Mouse (Mus musculus) gastrocnemius, adult 2 months (tissue): ENCODE results near the gene Olfr247. TPM values are rescaled to one million over a fixed set of nuclear protein-coding genes. Genes with fewer than 3 reads are reported as not detected.
"Not testable (repeated sequence)": the region's sequence is repeated elsewhere in the genome, so short reads cannot be mapped to it uniquely, and the experiment has no call there.

Source experiments
- DNase-seq: peaks from one replicate; pipeline ENCODE4 v3.0.0; 2022
- H3K27ac ChIP-seq: fragments of 200-600 bp; 2 replicates; pipeline ENCODE4 v1.8.1; 2022; ENCODE audit warnings: mild to moderate bottlenecking
- H3K4me3 ChIP-seq: fragments of 200-600 bp; 2 replicates; pipeline ENCODE4 v1.8.1; 2022; ENCODE audit warnings: mild to moderate bottlenecking, moderate library complexity
- CTCF ChIP-seq: fragments of 200-600 bp; IDR thresholded peaks from 2 replicates; pipeline ENCODE4 v1.8.1; 2022; ENCODE audit warnings: antibody characterized with exemption, mild to moderate bottlenecking, moderate library complexity
- intact Hi-C: fragments of 180-260 bp; cut with DNase I; formaldehyde crosslinking; loops from one replicate; pipeline ENCODE4 v1.15.1; 2025
- long read RNA-seq, 2 experiments: library from polyadenylated mRNA; stranded (forward); transcript quantifications; one replicate each; pipeline ENCODE4 v2.0.0; 2021
- total RNA-seq, 2 experiments: library from RNA; stranded (reverse); gene quantifications; 2 replicates each; pipeline ENCODE4 v1.2.3; 2021

Olfr247 gene
- total RNA-seq = not detected
- long read RNA-seq, experiment 1 = 0 reads
- long read RNA-seq, experiment 2 = 0 reads

DNA sequence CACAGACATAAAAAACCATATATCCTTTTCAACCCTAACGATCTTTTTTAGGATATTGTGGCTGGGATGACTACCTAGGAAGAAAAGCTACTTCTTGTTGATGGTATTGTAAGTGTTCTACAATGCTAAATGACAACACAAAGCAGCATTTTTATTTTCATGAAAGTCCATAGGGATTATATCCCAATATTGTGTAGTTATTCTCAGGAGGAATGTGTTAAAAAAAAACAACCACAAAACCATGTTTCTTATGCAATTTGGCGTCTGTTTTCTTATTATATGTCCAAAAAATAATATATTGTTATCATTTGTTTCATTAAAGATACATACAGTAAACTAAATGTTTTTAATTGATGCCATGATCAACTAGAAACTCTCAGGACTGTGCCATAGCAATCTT is at the start of gene Olfr247:
Gene Olfr247 (minus strand): TSS at position 101 of the 400 bp plus-strand sequence.
- DNase-seq, H3K27ac ChIP-seq, H3K4me3 ChIP-seq, intact Hi-C loops: not testable (repeated sequence)

DNA sequence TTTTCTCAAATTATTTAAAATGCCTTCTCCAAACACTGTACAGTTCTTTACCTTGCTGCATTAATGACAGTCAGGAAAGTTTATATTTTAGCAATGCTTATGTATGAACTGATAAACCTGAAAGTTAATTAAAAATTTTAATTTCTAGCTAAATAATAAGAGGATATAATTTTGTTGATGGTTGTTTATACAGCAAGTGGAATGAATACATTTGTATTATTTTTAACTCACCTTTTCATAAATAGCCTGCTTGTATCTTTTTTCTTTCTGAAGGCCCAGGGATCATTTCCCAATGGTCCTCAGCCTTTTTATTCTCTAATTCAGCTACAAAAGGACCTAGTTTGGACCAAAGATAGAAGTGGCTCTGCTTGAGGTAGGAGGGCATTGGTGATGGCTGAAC is 36.4 kb upstream of the Olfr247 start, which contains the start of gene Olfr820:
Gene Olfr820 (plus strand): TSS at position 301 of the 400 bp plus-strand sequence.
- Histone ChIP-seq H3K4me3 (no peak within 1 kb of the TSS), H3K27ac (no peak within 1 kb of the TSS)
- intact Hi-C loops = no loop called here
- no peak for TF ChIP-seq CTCF
- DNase-seq = no peak

DNA sequence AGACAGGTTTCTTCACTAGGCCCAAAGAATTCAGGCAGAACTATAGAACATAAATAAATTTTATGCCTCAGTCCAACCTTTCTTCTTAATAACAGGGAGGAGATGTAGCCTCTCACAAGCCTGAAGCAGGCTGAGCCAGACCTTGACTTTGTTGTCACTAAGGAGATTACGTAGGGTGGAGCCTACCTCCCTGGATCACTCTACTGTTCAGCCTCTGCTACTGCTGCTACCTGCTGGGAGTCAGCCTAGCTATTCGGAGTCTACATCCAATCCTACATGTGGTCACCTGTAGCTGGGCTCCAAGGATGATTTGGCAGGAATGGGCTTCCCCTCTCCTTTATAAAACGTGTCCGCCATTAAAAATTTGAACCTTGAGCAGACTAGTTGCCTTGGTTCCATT is 29.4 kb upstream of the Olfr247 start:
- DNase-seq, intact Hi-C loops, H3K27ac ChIP-seq, H3K4me3 ChIP-seq: not testable (repeated sequence)

DNA sequence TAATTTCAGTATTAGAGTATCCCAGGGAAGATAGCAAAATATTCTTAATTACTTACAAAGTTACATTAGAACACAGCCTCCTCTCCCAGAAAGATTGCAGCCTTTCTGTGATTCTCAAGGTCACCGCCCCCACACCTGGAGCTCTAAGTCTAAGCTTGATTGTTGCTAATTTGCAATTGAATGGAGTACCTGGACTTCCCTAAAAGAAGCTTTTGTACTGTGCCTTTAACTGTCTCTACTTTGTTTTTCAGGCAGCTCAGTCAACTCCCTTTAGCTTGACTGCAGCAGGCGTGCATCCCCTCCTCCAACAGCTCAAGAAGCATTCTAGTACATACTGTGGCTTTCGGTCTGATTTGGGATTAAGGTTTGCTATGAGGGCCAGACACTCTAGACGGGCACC is 28.2 kb upstream of the Olfr247 start:
- intact Hi-C loops, H3K4me3 ChIP-seq, H3K27ac ChIP-seq, DNase-seq: not testable (repeated sequence)

DNA sequence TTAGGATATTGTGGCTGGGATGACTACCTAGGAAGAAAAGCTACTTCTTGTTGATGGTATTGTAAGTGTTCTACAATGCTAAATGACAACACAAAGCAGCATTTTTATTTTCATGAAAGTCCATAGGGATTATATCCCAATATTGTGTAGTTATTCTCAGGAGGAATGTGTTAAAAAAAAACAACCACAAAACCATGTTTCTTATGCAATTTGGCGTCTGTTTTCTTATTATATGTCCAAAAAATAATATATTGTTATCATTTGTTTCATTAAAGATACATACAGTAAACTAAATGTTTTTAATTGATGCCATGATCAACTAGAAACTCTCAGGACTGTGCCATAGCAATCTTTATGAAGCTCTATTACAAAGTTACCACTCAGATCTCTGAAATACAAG is 9.0 kb upstream of the Olfr247 start, which contains the start of gene Gm10310:
Gene Gm10310 (minus strand): TSS at position 101 of the 400 bp plus-strand sequence.
- intact Hi-C loops, DNase-seq, H3K27ac ChIP-seq, H3K4me3 ChIP-seq: not testable (repeated sequence)

DNA sequence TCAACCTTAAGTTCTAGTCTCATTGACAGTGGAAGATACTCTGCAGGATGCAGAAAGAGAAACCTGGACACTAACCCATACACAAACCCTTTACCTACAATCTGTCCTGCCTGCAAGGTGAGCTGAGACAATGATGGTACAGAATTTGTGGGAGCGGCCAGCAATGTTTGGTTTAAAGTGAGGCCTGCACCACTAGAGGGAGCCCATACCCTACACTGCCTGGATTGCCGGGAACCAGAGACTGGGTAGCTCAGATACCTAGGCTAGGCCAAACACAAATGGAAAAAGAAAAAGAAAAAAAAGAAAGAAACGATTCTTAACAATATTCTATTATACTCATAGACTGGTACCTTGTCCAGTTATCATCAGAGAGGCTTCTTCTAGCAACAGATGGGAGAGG is 5.9 kb upstream of the Olfr247 start:
- intact Hi-C loops, DNase-seq, H3K4me3 ChIP-seq, H3K27ac ChIP-seq: not testable (repeated sequence)

DNA sequence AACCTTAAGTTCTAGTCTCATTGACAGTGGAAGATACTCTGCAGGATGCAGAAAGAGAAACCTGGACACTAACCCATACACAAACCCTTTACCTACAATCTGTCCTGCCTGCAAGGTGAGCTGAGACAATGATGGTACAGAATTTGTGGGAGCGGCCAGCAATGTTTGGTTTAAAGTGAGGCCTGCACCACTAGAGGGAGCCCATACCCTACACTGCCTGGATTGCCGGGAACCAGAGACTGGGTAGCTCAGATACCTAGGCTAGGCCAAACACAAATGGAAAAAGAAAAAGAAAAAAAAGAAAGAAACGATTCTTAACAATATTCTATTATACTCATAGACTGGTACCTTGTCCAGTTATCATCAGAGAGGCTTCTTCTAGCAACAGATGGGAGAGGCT is 2.9 kb downstream of the Olfr247 start:
- H3K4me3 ChIP-seq, intact Hi-C loops, H3K27ac ChIP-seq, DNase-seq: not testable (repeated sequence)

DNA sequence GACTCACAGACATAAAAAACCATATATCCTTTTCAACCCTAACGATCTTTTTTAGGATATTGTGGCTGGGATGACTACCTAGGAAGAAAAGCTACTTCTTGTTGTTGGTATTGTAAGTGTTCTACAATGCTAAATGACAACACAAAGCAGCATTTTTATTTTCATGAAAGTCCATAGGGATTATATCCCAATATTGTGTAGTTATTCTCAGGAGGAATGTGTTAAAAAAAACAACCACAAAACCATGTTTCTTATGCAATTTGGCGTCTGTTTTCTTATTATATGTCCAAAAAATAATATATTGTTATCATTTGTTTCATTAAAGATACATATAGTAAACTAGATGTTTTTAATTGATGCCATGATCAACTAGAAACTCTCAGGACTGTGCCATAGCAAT is 8.8 kb downstream of the Olfr247 start, which contains the start of gene Olfr819:
Gene Olfr819 (minus strand): TSS at position 101 of the 400 bp plus-strand sequence.
- H3K27ac ChIP-seq, intact Hi-C loops, H3K4me3 ChIP-seq, DNase-seq: not testable (repeated sequence)

DNA sequence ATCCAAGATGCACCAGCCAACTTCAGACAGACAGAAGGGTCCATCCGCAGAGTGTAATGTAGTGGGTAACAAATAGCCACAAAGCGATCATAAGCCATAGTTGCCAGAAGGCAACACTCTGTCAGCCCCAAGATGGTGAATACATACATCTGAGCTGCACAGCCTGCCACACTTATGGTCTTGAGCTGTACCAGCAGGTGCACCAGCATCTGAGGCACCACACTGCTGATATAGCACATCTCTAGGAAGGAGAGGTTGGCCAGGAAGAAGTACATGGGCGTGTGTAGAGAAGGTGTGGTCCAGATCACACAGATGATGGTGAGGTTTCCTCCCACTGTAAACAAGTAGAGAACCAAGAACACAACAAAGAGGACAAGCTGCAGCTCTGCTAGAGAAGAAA is 9.7 kb downstream of the Olfr247 start:
- H3K4me3 ChIP-seq, intact Hi-C loops, DNase-seq, H3K27ac ChIP-seq: not testable (repeated sequence)

DNA sequence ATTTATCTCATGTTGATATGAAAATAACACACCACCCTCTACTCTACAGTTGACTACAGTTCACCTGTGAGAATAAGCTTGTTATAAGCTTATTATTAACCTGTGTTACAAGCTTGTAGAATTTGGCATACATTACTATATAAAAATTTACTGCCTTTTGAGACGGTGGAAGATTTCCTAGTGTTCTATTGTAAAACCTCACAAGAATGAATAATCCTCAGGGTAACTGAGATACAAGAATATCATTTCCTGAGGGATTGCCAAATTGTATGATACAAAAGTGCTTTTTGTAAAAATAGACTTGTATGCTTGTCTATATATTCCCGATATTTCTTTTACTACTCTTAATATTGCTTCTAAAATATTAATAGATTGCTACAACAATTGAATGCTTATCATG is 26.9 kb downstream of the Olfr247 start, which contains the start of gene Olfr818:
Gene Olfr818 (minus strand): TSS at position 101 of the 400 bp plus-strand sequence.
- Histone ChIP-seq H3K4me3 (no peak within 1 kb of the TSS), H3K27ac (no peak within 1 kb of the TSS)
- no peak for TF ChIP-seq CTCF
- intact Hi-C loops = no loop called here
- DNase-seq = no peak

Other genes starting within 250 kb of the Olfr247 start
- not detected for gene Olfr805, start 246.8 kb downstream of the Olfr247 start, total RNA-seq
- not detected for gene Olfr806, start 234.2 kb downstream of the Olfr247 start, total RNA-seq
- not detected for gene Olfr807, start 218.3 kb downstream of the Olfr247 start, total RNA-seq
- not detected for gene Olfr808, start 210.7 kb downstream of the Olfr247 start, total RNA-seq
- gene Olfr809, start 201.5 kb downstream of the Olfr247 start, total RNA-seq = not detected
- not detected for gene Olfr810, start 181.2 kb downstream of the Olfr247 start, total RNA-seq
- gene Olfr811, start 171.7 kb downstream of the Olfr247 start, total RNA-seq = not detected
- not detected for gene Olfr812, start 130.0 kb downstream of the Olfr247 start, total RNA-seq
- not detected for gene Olfr813, start 120.8 kb downstream of the Olfr247 start, total RNA-seq
- gene Olfr814, start 96.3 kb downstream of the Olfr247 start, total RNA-seq = not detected
- gene Olfr815, start 70.3 kb downstream of the Olfr247 start, total RNA-seq = not detected
- gene Olfr816, start 60.5 kb downstream of the Olfr247 start, total RNA-seq = not detected
- not detected for gene Olfr818, start 27.0 kb downstream of the Olfr247 start, total RNA-seq
- gene Olfr819, start 8.9 kb downstream of the Olfr247 start, total RNA-seq = not detected
- not detected for gene Gm10310, start 8.9 kb upstream of the Olfr247 start, total RNA-seq
- gene Olfr820, start 36.5 kb upstream of the Olfr247 start, total RNA-seq = not detected
- gene Olfr821, start 54.2 kb upstream of the Olfr247 start, total RNA-seq = not detected
- gene Olfr822, start 95.1 kb upstream of the Olfr247 start, total RNA-seq = not detected
- gene Olfr823, start 139.2 kb upstream of the Olfr247 start, total RNA-seq = not detected
- not detected for gene Olfr824, start 153.9 kb upstream of the Olfr247 start, total RNA-seq
- gene Olfr825, start 190.6 kb upstream of the Olfr247 start, total RNA-seq = not detected
- not detected for gene Olfr826, start 208.0 kb upstream of the Olfr247 start, total RNA-seq
- gene Olfr827, start 238.3 kb upstream of the Olfr247 start, total RNA-seq = not detected